Mouse (Mus musculus) olfactory bulb, adult 2 months (tissue): Measurements from ENCODE around the gene Ckap2.

Experiments
- CTCF ChIP-seq: fragments of 200-500 bp; IDR thresholded peaks from 2 replicates; pipeline ENCODE4 v1.5.1; 2012; ENCODE audit warnings: low read depth, mild to moderate bottlenecking, low read length, moderate library complexity; ENCODE audit not compliant: insufficient read depth
- POLR2A ChIP-seq: fragments of 200-500 bp; IDR thresholded peaks from 2 replicates; pipeline ENCODE4 v1.6.1; 2012; ENCODE audit warnings: mild to moderate bottlenecking, low read depth, low read length, moderate library complexity; ENCODE audit not compliant: insufficient read depth

- TF ChIP-seq CTCF = no peak
- no peak for TF ChIP-seq POLR2A
Observed at GRCm38 (mm10) chr8:22134078-22134749, 51.4 kb downstream of the Ckap2 start.
